In genomic region chr3:105078231-105078826, GRCm38 (mm10) we compare ENCODE assay signal across 8 mouse cellular contexts. TPM values are rescaled to one million over a fixed set of nuclear protein-coding genes. Genes with fewer than 3 reads are reported as not detected.
DNase-seq lines count a peak whose midpoint lies in the region; ATAC-seq lines count a peak whose summit lies in the region.

No protein-coding gene starts in this region.

- H3K4me1 ChIP-seq in lung, embryonic 16.5 days (replicated peaks; ENCODE audit: control insufficient read depth, insufficient read depth, low read length) = no peaks in the 10 kb centered on the region

- WGBS in lung, embryonic 16.5 days = 19% methylated on average over 7 of the region's 7 CpGs

- ATAC-seq in hematopoietic stem cell, adult 5-6 weeks (replicated peaks in 1 of 2; ENCODE audit: insufficient read depth in 1 of 2, low FRiP score in 2 of 2, low TSS enrichment in 1 of 2, low read depth in 1 of 2, poor library complexity in 2 of 2, severe bottlenecking in 2 of 2) = peak; percentile 37 to 51; a peak in 2 of 4 replicates
- peak; percentile 91 for ATAC-seq in lung, embryonic 16.5 days (ENCODE audit: low read depth)
- ATAC-seq in CD4-positive, CD25-positive, alpha-beta regulatory T cell, adult 4 months = no peak

- no peaks in the 10 kb centered on the region for H3K27me3 ChIP-seq in lung, embryonic 16.5 days (ENCODE audit: control insufficient read depth, insufficient read depth, low read depth, low read length)

- no peaks in the 10 kb centered on the region for H3K36me3 ChIP-seq in lung, embryonic 16.5 days (ENCODE audit: control insufficient read depth, insufficient read depth, low read length)

- H3K9ac ChIP-seq in lung, embryonic 16.5 days (ENCODE audit: low read length) = no peak overlapping the region

- H3K4me3 ChIP-seq in lung, embryonic 16.5 days (ENCODE audit: low read length) = no peak overlapping the region

- peak; percentile 79 for DNase-seq in Muller cell, postnatal 12 days (ENCODE audit: inconsistent ontology term)
- DNase-seq in cerebellum, adult 8-10 months = peak; percentile 57
- peak; percentile 83 for DNase-seq in forelimb bud, embryonic 11.5 days (ENCODE audit: low read depth, low spot score)
- peak; percentile 69 to 80 for DNase-seq in layer of hippocampus, adult 8-10 months (ENCODE audit: low spot score in 2 of 2)
- DNase-seq in retina, embryonic 14.5 days (ENCODE audit: low spot score) = peak; percentile 90

- no peak overlapping the region for H3K4me2 ChIP-seq in lung, embryonic 16.5 days (ENCODE audit: low read depth, low read length)

- no peak overlapping the region for H3K27ac ChIP-seq in lung, embryonic 16.5 days (ENCODE audit: low read length)

- no peaks in the 10 kb centered on the region for H3K9me3 ChIP-seq in lung, embryonic 16.5 days (ENCODE audit: control insufficient read depth, low read length)

RNA-seq across cellular contexts. Expression of gene 4930564D02Rik, which starts 11.7 kb away (rescaled TPM):
- not detected in 2 replicates for total RNA-seq in hematopoietic stem cell, adult 5-6 weeks (2017)
- not detected for total RNA-seq in layer of hippocampus, adult 8-10 months (2022)
- polyA plus RNA-seq in lung, embryonic 16.5 days (2015; fragmentation: Nextera tagmentation; extraction: Ambion mirVana) = not detected in 2 replicates
- polyA plus RNA-seq in CD4-positive, CD25-positive, alpha-beta regulatory T cell, adult 4 months (2017; shearing (Covaris generic)) = not detected

RNA-seq across cellular contexts. Expression of gene Cttnbp2nl, which starts 25.4 kb away (rescaled TPM):
- 0.35 and 0.81 TPM in 2 replicates for total RNA-seq in hematopoietic stem cell, adult 5-6 weeks (2017)
- 10 to 100 TPM; 24.7 to 42.3 (median 34.1) TPM for total RNA-seq in layer of hippocampus, adult 8-10 months (2022)
- polyA plus RNA-seq in lung, embryonic 16.5 days (2015; fragmentation: Nextera tagmentation; extraction: Ambion mirVana) = 36.3 and 38.2 TPM in 2 replicates
- under 1 TPM in 1 of 2 experiments, not detected in 1; 0.15 TPM for polyA plus RNA-seq in CD4-positive, CD25-positive, alpha-beta regulatory T cell, adult 4 months (2017; shearing (Covaris generic))

Comparison
In these comparisons a context has a peak if more than half of its experiments do, and no peak if none do; other contexts are left out.
1. RNA of gene Cttnbp2nl, which starts 25.4 kb away (total RNA-seq): 24.7 to 42.3 TPM in layer of hippocampus, adult 8-10 months; 0.35 to 0.81 TPM in hematopoietic stem cell, adult 5-6 weeks; every median in the first group is over 10 times any median in the second.
2. Peak in every context shown above with its lines, with median percentiles within 50 percentile points of each other: DNase-seq.